Mouse (Mus musculus): ENCODE measurements around the gene Nrde2. TPM values are rescaled to one million over a fixed set of nuclear protein-coding genes. Genes with fewer than 3 reads are reported as not detected.

Gene Nrde2
- polyA plus RNA-seq, 1 experiment from 2014 or later = 16.8 TPM

DNA sequence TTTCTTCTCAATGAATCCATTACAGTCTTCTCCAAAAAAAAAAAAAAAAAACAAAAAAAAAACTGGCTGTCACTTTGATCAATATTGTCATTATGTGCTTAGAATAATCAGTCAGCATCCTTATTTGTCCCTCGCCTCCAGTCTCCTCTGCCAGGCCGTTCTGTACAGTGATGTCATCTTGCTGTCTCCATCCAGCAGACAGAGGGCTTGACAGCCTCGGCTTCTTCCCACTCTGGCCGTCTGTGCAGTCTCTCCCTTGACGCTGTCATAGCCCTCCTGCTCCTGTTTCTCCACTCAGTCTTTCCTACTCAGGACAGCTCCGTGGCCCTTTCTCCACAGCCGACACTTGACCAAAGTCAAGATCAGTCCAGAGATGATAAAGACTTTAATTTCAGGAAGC lies 13.0 kb upstream of the Nrde2 start:
- Histone ChIP-seq H3K36me3 (replicated peaks) (no peaks in the 10 kb centered on the region), H3K27ac (no peak overlapping the region), H3K9ac (no peak overlapping the region), H3K4me3 (replicated peaks) (no peak overlapping the region), H3K9me3 (no peaks in the 10 kb centered on the region), H3K4me1 (peaks cover 23% of the 10 kb centered on the region), H3K27me3 (no peaks in the 10 kb centered on the region), H3K4me2 (no peak overlapping the region)
- no peak for ATAC-seq (ENCODE audit: low FRiP score)
- WGBS = 82% methylated on average over 7 of the region's 7 CpGs

DNA sequence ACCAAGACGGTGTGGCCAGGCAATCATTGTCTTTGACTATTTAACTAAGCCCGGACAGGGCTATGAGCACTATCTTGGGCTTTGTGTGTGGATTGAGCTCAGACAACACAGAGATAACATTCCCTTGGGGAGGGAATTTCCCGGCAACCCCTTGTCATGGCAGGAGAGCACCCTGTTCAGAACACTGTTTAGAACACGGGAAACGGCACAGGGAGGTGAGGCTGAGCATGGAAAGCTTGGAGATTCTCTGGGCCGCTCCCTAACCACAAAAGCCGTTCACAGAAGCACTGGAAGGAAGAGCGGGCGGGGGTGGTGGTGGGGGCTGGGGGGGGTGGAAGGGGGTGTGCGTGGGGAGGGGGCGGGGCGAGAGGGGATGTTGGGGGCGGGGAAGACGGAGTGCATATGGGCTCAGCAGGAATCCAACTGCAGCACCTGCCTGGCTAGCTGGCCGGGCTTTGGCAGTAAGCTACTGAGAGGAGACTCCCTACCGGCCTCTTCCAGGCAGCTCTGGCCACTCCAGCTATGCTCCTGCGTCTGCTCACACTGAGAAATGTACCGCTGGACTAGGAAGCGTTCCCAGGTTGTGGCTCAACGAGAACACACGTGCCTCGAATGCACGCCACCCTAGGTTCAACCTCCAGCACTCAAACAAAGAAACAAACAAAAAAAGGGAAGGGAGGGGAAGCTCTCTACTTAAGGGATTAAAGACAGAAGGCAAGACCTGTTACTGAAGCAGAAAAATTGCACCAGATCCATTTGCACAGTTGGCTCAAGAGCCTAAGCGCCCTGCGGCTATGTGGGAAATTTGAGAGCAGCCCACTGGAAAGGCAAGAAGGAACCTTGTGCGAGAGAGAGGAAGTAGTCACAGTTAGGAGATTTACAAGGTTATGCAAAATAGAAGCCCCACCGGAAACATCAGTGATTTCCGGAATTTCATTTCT lies 8.7 kb upstream of the Nrde2 start:
- peak; percentile 71 for ATAC-seq (ENCODE audit: low FRiP score)
- Histone ChIP-seq H3K4me3 (replicated peaks) (peak overlapping the region; percentile 25), H3K9me3 (no peaks in the 10 kb centered on the region), H3K4me1 (peaks cover 17% of the 10 kb centered on the region), H3K36me3 (replicated peaks) (no peaks in the 10 kb centered on the region), H3K27ac (peak overlapping the region; percentile 84), H3K9ac (peak overlapping the region; percentile 34; the same call in 1 of the 2 replicates), H3K4me2 (peak overlapping the region; percentile 54), H3K27me3 (no peaks in the 10 kb centered on the region)
- WGBS = 9% methylated on average over 28 of the region's 28 CpGs

DNA sequence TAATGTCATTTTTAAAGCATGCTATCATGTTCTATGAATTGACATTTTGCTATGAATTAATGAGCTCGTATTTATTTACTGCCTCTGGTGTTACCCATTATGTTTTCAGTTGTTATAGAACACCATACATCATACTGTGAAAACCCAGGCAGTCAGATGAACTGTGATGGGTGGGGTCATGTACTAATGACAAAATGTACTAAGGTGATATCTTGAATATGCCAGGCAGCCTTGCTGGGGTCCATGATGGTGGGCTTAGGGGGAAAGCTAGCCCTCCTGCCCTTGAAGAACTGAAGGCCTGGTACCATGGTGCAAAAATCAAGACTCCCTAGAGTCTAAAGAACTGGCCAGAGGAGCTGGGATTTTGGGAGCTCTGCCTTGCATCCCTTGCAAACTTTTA lies 8.0 kb upstream of the Nrde2 start:
- H3K4me2 ChIP-seq = 0 out of 2 replicates have a peak overlapping the region, but pooled peaks have one; percentile 54
- H3K4me1 ChIP-seq = peaks cover 17% of the 10 kb centered on the region
- WGBS = 90% methylated on average over 1 of the region's 1 CpGs
- no peak overlapping the region for H3K4me3 ChIP-seq (replicated peaks)
- peak; percentile 57; the same call in 1 of the 2 replicates for ATAC-seq (ENCODE audit: low FRiP score)
- no peaks in the 10 kb centered on the region for H3K9me3 ChIP-seq
- peak overlapping the region; percentile 84; the same call in 1 of the 2 replicates for H3K27ac ChIP-seq
- H3K9ac ChIP-seq = no peak overlapping the region
- no peaks in the 10 kb centered on the region for H3K36me3 ChIP-seq (replicated peaks)
- no peaks in the 10 kb centered on the region for H3K27me3 ChIP-seq

DNA sequence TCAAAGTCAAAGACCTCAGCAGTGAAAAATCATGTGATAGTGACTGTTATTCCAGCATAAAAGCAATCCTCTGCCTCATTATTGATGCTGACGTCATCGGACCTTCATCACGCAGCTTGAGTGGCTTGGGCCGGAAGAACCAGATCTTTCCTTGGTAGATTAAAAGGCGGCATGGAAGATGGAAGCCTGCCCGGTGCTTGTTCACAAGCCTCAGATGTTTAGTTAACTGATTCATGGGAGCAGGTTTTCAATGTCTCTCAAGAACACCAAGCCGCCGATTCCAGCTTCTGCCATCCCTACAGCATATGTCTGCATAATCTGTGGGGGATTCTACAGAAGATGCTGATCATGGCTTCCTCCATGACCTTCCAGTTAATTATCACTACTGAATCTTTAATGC lies 7.5 kb upstream of the Nrde2 start:
- H3K4me2 ChIP-seq = no peak overlapping the region
- no peaks in the 10 kb centered on the region for H3K27me3 ChIP-seq
- WGBS = 78% methylated on average over 8 of the region's 8 CpGs
- no peak for ATAC-seq (ENCODE audit: low FRiP score)
- no peak overlapping the region for H3K9ac ChIP-seq
- no peaks in the 10 kb centered on the region for H3K36me3 ChIP-seq (replicated peaks)
- no peaks in the 10 kb centered on the region for H3K9me3 ChIP-seq
- H3K4me3 ChIP-seq (replicated peaks) = no peak overlapping the region
- H3K27ac ChIP-seq = peak overlapping the region; percentile 36; the same call in 1 of the 2 replicates
- peaks cover 17% of the 10 kb centered on the region for H3K4me1 ChIP-seq

- Histone ChIP-seq H3K4me2 (no peak overlapping the region), H3K27me3 (no peaks in the 10 kb centered on the region), H3K4me3 (replicated peaks) (no peak overlapping the region), H3K9me3 (no peaks in the 10 kb centered on the region), H3K4me1 (peaks cover 17% of the 10 kb centered on the region), H3K9ac (no peak overlapping the region), H3K27ac (peak overlapping the region; percentile 36; the same call in 1 of the 2 replicates), H3K36me3 (replicated peaks) (no peaks in the 10 kb centered on the region)
- ATAC-seq (ENCODE audit: low FRiP score) = peak; percentile 74; the same call in 1 of the 2 replicates
- WGBS = 14% methylated on average over 3 of the region's 3 CpGs
These were observed 6.7 kb upstream of the Nrde2 start for GRCm38 (mm10) chr12:100166177-100166576.

- ATAC-seq (ENCODE audit: low FRiP score) = no peak
- no peak overlapping the region for H3K27ac ChIP-seq
- H3K9ac ChIP-seq = no peak overlapping the region
- H3K36me3 ChIP-seq (replicated peaks) = no peaks in the 10 kb centered on the region
- H3K4me2 ChIP-seq = no peak overlapping the region
- WGBS = 78% methylated on average over 7 of the region's 7 CpGs
- no peak overlapping the region for H3K4me3 ChIP-seq (replicated peaks)
- H3K27me3 ChIP-seq = no peaks in the 10 kb centered on the region
- H3K9me3 ChIP-seq = no peaks in the 10 kb centered on the region
- H3K4me1 ChIP-seq = peaks cover 17% of the 10 kb centered on the region
These were observed 5.6 kb upstream of the Nrde2 start for GRCm38 (mm10) chr12:100164991-100165500.

DNA sequence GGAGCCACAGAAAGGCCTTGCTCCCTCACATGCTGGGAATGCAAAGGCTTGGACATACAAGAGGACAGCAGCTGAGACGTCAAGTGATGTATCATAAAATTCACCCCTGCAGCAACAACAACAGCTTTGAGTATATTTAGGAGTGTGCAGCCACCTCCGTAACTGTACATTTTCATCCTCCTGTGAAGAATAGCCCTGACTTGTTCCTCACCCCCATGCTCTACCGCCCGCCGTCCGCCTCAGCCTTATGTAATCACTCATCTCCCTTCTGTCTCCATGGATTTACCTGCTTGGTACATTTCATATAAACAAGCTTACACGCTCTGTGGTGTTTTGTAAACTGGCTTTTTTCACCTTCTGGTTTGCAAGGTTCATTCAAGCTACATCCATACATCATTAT lies 7.0 kb downstream of the Nrde2 start:
- peaks cover 40% of the 10 kb centered on the region for H3K36me3 ChIP-seq (replicated peaks)
- no peaks in the 10 kb centered on the region for H3K9me3 ChIP-seq
- no peaks in the 10 kb centered on the region for H3K27me3 ChIP-seq
- no peak overlapping the region for H3K4me3 ChIP-seq (replicated peaks)
- no peak overlapping the region for H3K4me2 ChIP-seq
- ATAC-seq (ENCODE audit: low FRiP score) = no peak
- H3K9ac ChIP-seq = no peak overlapping the region
- no peak overlapping the region for H3K27ac ChIP-seq
- no peaks in the 10 kb centered on the region for H3K4me1 ChIP-seq
- WGBS = 94% methylated on average over 7 of the region's 7 CpGs

GRCm38 (mm10) chr12:100144269-100144668 lies 15.2 kb downstream of the Nrde2 start:
- peaks cover 92% of the 10 kb centered on the region for H3K36me3 ChIP-seq (replicated peaks)
- no peak overlapping the region for H3K9ac ChIP-seq
- H3K4me3 ChIP-seq (replicated peaks) = no peak overlapping the region
- WGBS = 93% methylated on average over 5 of the region's 5 CpGs
- H3K27me3 ChIP-seq = no peaks in the 10 kb centered on the region
- H3K27ac ChIP-seq = no peak overlapping the region
- no peaks in the 10 kb centered on the region for H3K4me1 ChIP-seq
- no peak for ATAC-seq (ENCODE audit: low FRiP score)
- no peaks in the 10 kb centered on the region for H3K9me3 ChIP-seq
- no peak overlapping the region for H3K4me2 ChIP-seq

GRCm38 (mm10) chr12:100143737-100144136 lies 15.7 kb downstream of the Nrde2 start:
- no peak for ATAC-seq (ENCODE audit: low FRiP score)
- H3K9ac ChIP-seq = no peak overlapping the region
- no peaks in the 10 kb centered on the region for H3K9me3 ChIP-seq
- H3K36me3 ChIP-seq (replicated peaks) = peaks cover 92% of the 10 kb centered on the region
- no peaks in the 10 kb centered on the region for H3K4me1 ChIP-seq
- H3K4me2 ChIP-seq = no peak overlapping the region
- 92% methylated on average over 9 of the region's 9 CpGs for WGBS
- H3K27me3 ChIP-seq = no peaks in the 10 kb centered on the region
- H3K4me3 ChIP-seq (replicated peaks) = no peak overlapping the region
- no peak overlapping the region for H3K27ac ChIP-seq

- ATAC-seq (ENCODE audit: low FRiP score) = no peak
- Histone ChIP-seq H3K4me1 (no peaks in the 10 kb centered on the region), H3K9me3 (no peaks in the 10 kb centered on the region), H3K4me3 (replicated peaks) (no peak overlapping the region), H3K36me3 (replicated peaks) (peaks cover 90% of the 10 kb centered on the region), H3K27me3 (no peaks in the 10 kb centered on the region), H3K9ac (no peak overlapping the region), H3K27ac (no peak overlapping the region), H3K4me2 (no peak overlapping the region)
- WGBS = 96% methylated on average over 11 of the region's 11 CpGs
These were observed 16.5 kb downstream of the Nrde2 start for GRCm38 (mm10) chr12:100142848-100143523.

- Histone ChIP-seq H3K36me3 (replicated peaks) (peaks cover 83% of the 10 kb centered on the region), H3K27ac (no peak overlapping the region), H3K4me2 (no peak overlapping the region), H3K27me3 (no peaks in the 10 kb centered on the region), H3K4me1 (no peaks in the 10 kb centered on the region), H3K9me3 (no peaks in the 10 kb centered on the region), H3K9ac (no peak overlapping the region), H3K4me3 (replicated peaks) (no peak overlapping the region)
- 90% methylated on average over 3 of the region's 3 CpGs for WGBS
- no peak for ATAC-seq (ENCODE audit: low FRiP score)
These were observed 24.3 kb downstream of the Nrde2 start for GRCm38 (mm10) chr12:100135117-100135516.

DNA sequence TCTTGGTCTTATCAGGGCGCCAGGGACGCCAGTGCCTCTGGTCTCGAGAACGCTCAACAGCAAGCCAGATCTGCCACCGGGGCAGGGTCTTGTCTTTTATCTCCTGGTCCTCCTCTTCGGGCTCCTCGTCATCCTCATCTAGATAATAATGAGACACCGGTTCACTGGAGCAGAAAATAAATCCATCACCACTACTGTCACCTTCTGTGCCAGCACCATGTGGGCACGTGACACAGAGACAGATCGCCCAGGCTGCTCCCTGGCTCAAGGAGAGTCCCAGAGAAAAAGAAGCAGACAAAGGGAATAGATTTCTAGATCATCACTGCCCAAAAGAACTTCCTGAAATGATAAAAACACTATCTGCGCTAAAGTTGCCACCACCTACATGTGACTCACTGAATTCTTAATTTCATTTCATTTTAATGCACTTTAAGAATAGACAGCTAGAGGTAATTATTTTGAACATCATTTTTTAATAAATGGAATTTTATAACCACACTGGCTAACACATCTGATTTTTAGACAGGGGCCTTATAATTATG lies 25.0 kb downstream of the Nrde2 start:
- Histone ChIP-seq H3K27ac (no peak overlapping the region), H3K9ac (no peak overlapping the region), H3K9me3 (no peaks in the 10 kb centered on the region), H3K4me3 (replicated peaks) (no peak overlapping the region), H3K4me2 (no peak overlapping the region), H3K4me1 (no peaks in the 10 kb centered on the region), H3K36me3 (replicated peaks) (peaks cover 83% of the 10 kb centered on the region), H3K27me3 (no peaks in the 10 kb centered on the region)
- ATAC-seq (ENCODE audit: low FRiP score) = no peak
- WGBS = 91% methylated on average over 11 of the region's 11 CpGs
